8 mouse cellular contexts compared by ENCODE assay signal in genomic region chr10:82762756-82763681, GRCm38 (mm10). TPM values are rescaled to one million over a fixed set of nuclear protein-coding genes. Genes with fewer than 3 reads are reported as not detected.
A peak's percentile ranks its signal among the peaks of the same experiment; 100 is the strongest.
DNase-seq lines count a peak whose midpoint lies in the region; ATAC-seq and TF ChIP-seq lines count a peak whose summit lies in the region.

No protein-coding gene starts in this region.

- no peak for TF ChIP-seq EP300 in stomach, postnatal 0 days (optimal IDR thresholded peaks at IDR 0.05)

- peak overlapping the region; percentile 100 for H3K9ac ChIP-seq in heart, embryonic 13.5 days
- H3K9ac ChIP-seq in stomach, postnatal 0 days (ENCODE audit: low read length): peak overlapping the region; percentile 97

- H3K4me1 ChIP-seq in heart, embryonic 13.5 days: peaks cover 47% of the 10 kb centered on the region
- H3K4me1 ChIP-seq in midbrain, embryonic 10.5 days: peaks cover 45% of the 10 kb centered on the region
- H3K4me1 ChIP-seq in stomach, postnatal 0 days (replicated peaks; ENCODE audit: control insufficient read depth, insufficient read depth): no peaks in the 10 kb centered on the region; the same call in 1 of the 2 replicates

- peak overlapping the region; percentile 100 for H3K27ac ChIP-seq in heart, embryonic 13.5 days (replicated peaks)
- peak overlapping the region; percentile 100 for H3K27ac ChIP-seq in midbrain, embryonic 10.5 days (replicated peaks)
- H3K27ac ChIP-seq in stomach, postnatal 0 days (replicated peaks): peak overlapping the region; percentile 100

- peak overlapping the region; percentile 93 for H3K4me3 ChIP-seq in heart, embryonic 13.5 days
- H3K4me3 ChIP-seq in midbrain, embryonic 10.5 days: peak overlapping the region; percentile 96
- H3K4me3 ChIP-seq in stomach, postnatal 0 days (ENCODE audit: low read depth, low read length): peak overlapping the region; percentile 87

- H3K9me3 ChIP-seq in heart, embryonic 13.5 days: no peaks in the 10 kb centered on the region
- no peaks in the 10 kb centered on the region for H3K9me3 ChIP-seq in midbrain, embryonic 10.5 days (replicated peaks)
- no peaks in the 10 kb centered on the region for H3K9me3 ChIP-seq in stomach, postnatal 0 days (ENCODE audit: control insufficient read depth, low read length)

- ATAC-seq in heart, embryonic 13.5 days (ENCODE audit: extremely low read depth, insufficient number of reproducible peaks, low FRiP score, low TSS enrichment): peak; percentile 32; the same call in 1 of the 2 replicates
- ATAC-seq in stomach, postnatal 0 days (ENCODE audit: low FRiP score, low TSS enrichment): peak; percentile 7; the same call in 1 of the 2 replicates

- DNase-seq in 416B (ENCODE audit: low read depth) (peak; percentile 41), MN1 (ENCODE audit: low spot score) (peak; percentile 50)
- DNase-seq in cerebellum, postnatal 10 days: peak; percentile 79 to 80
- DNase-seq in kidney, postnatal 25 days: peak; percentile 29 to 59
- DNase-seq in midbrain, embryonic 10.5 days (ENCODE audit: low spot score): peak; percentile 69
- DNase-seq in stomach, postnatal 0 days (ENCODE audit: low spot score): peak; percentile 56
- no peak for DNase-seq in frontal cortex, postnatal 36 days (ENCODE audit: low spot score in 2 of 2)

- H3K4me2 ChIP-seq in heart, embryonic 13.5 days: peak overlapping the region; percentile 75
- H3K4me2 ChIP-seq in stomach, postnatal 0 days (replicated peaks; ENCODE audit: low read depth): peak overlapping the region; percentile 67

- WGBS in heart, embryonic 13.5 days: under 1% methylated on average over 45 of the region's 48 CpGs
- WGBS in midbrain, embryonic 10.5 days: under 1% methylated on average over 48 of the region's 48 CpGs
- under 1% methylated on average over 43 of the region's 48 CpGs for WGBS in stomach, postnatal 0 days

- TF ChIP-seq CTCF in stomach, postnatal 0 days (IDR thresholded peaks at IDR 0.05; ENCODE audit: low read depth): no peak

- H3K27me3 ChIP-seq in heart, embryonic 13.5 days (replicated peaks): no peaks in the 10 kb centered on the region
- H3K27me3 ChIP-seq in midbrain, embryonic 10.5 days (ENCODE audit: low read depth, poor library complexity, severe bottlenecking): no peaks in the 10 kb centered on the region; the same call in 1 of the 2 replicates
- no peaks in the 10 kb centered on the region for H3K27me3 ChIP-seq in stomach, postnatal 0 days (ENCODE audit: control insufficient read depth, insufficient read depth, low read length)

- peaks cover 36% of the 10 kb centered on the region for H3K36me3 ChIP-seq in heart, embryonic 13.5 days
- peaks cover 37% of the 10 kb centered on the region for H3K36me3 ChIP-seq in midbrain, embryonic 10.5 days
- H3K36me3 ChIP-seq in stomach, postnatal 0 days (ENCODE audit: control insufficient read depth, insufficient read depth, low read length): peaks cover 3% of the 10 kb centered on the region

RNA-seq across cellular contexts. Expression of gene Nfyb, which starts 0.9 kb away (rescaled TPM):
- 20.9 and 24.7 TPM in 2 replicates for polyA plus RNA-seq in heart, embryonic 13.5 days (2015; fragmentation: Nextera tagmentation; extraction: Ambion mirVana)
- polyA plus RNA-seq in midbrain, embryonic 10.5 days (2016; fragmentation: Nextera tagmentation; extraction: Ambion mirVana): 60.7 and 61.1 TPM in 2 replicates
- 20.3 and 23.8 TPM in 2 replicates for polyA plus RNA-seq in stomach, postnatal 0 days (2015; fragmentation: Nextera tagmentation; extraction: Ambion mirVana)

Comparison
In these comparisons a context has a peak if more than half of its experiments do, and no peak if none do; other contexts are left out.
1. DNase-seq: peak in 416B (single experiment), MN1 (single experiment), cerebellum, postnatal 10 days (2 of 2), kidney, postnatal 25 days (2 of 2), midbrain, embryonic 10.5 days (single experiment) and stomach, postnatal 0 days (single experiment); none in frontal cortex, postnatal 36 days (0 of 2).
2. Peak in every context shown above with its lines, with median percentiles within 50 percentile points of each other: H3K27ac ChIP-seq and H3K4me3 ChIP-seq.